Mouse (Mus musculus): ENCODE measurements around the gene Skida1. TPM values are rescaled to one million over a fixed set of nuclear protein-coding genes. Genes with fewer than 3 reads are reported as not detected.
A peak's percentile ranks its signal among the peaks of the same experiment; 100 is the strongest.

Skida1 gene
- polyA plus RNA-seq, 1 experiment from 2014 or later = 23.8 TPM

GRCm38 (mm10) chr2:18053951-18054530 lies 5.2 kb upstream of the Skida1 start:
- H3K27me3 ChIP-seq = no peaks in the 10 kb centered on the region
- peak overlapping the region; percentile 100 for H3K27ac ChIP-seq (replicated peaks)
- 5% methylated on average over 2 of the region's 2 CpGs for WGBS
- peak overlapping the region; percentile 81 for H3K4me2 ChIP-seq (replicated peaks)
- H3K4me1 ChIP-seq = peaks cover 42% of the 10 kb centered on the region
- H3K9me3 ChIP-seq = no peaks in the 10 kb centered on the region
- no peak for ATAC-seq (ENCODE audit: low FRiP score, low read depth)
- H3K4me3 ChIP-seq = no peak overlapping the region
- H3K36me3 ChIP-seq = no peaks in the 10 kb centered on the region
- H3K9ac ChIP-seq (replicated peaks) = peak overlapping the region; percentile 44; the same call in 1 of the 2 replicates

- no peak for ATAC-seq (ENCODE audit: low FRiP score, low read depth)
- H3K27me3 ChIP-seq = no peaks in the 10 kb centered on the region
- H3K36me3 ChIP-seq = no peaks in the 10 kb centered on the region
- no peak overlapping the region for H3K4me3 ChIP-seq
- H3K4me1 ChIP-seq = peaks cover 40% of the 10 kb centered on the region
- H3K27ac ChIP-seq (replicated peaks) = peak overlapping the region; percentile 100
- H3K9ac ChIP-seq (replicated peaks) = peak overlapping the region; percentile 28; the same call in 1 of the 2 replicates
- H3K9me3 ChIP-seq = no peaks in the 10 kb centered on the region
- peak overlapping the region; percentile 81; the same call in 1 of the 2 replicates for H3K4me2 ChIP-seq (replicated peaks)
- 8% methylated on average over 1 of the region's 1 CpGs for WGBS
Observed at GRCm38 (mm10) chr2:18053243-18053950, 4.5 kb upstream of the Skida1 start.

GRCm38 (mm10) chr2:18052581-18052980 lies 3.7 kb upstream of the Skida1 start:
- no peaks in the 10 kb centered on the region for H3K27me3 ChIP-seq
- peak overlapping the region; percentile 70 for H3K4me2 ChIP-seq (replicated peaks)
- H3K4me3 ChIP-seq = no peak overlapping the region
- H3K9ac ChIP-seq (replicated peaks) = no peak overlapping the region
- no peaks in the 10 kb centered on the region for H3K9me3 ChIP-seq
- 9% methylated on average over 3 of the region's 3 CpGs for WGBS
- H3K4me1 ChIP-seq = peaks cover 40% of the 10 kb centered on the region
- peak overlapping the region; percentile 81 for H3K27ac ChIP-seq (replicated peaks)
- H3K36me3 ChIP-seq = no peaks in the 10 kb centered on the region
- ATAC-seq (ENCODE audit: low FRiP score, low read depth) = no peak

GRCm38 (mm10) chr2:18051831-18052170 lies 3.0 kb upstream of the Skida1 start:
- 12% methylated on average over 3 of the region's 3 CpGs for WGBS
- peak overlapping the region; percentile 70 for H3K4me2 ChIP-seq (replicated peaks)
- H3K9ac ChIP-seq (replicated peaks) = peak overlapping the region; percentile 100; the same call in 1 of the 2 replicates
- peak overlapping the region; percentile 22 for H3K4me3 ChIP-seq
- H3K27ac ChIP-seq (replicated peaks) = peak overlapping the region; percentile 100
- H3K4me1 ChIP-seq = peaks cover 40% of the 10 kb centered on the region
- no peaks in the 10 kb centered on the region for H3K9me3 ChIP-seq
- no peak for ATAC-seq (ENCODE audit: low FRiP score, low read depth)
- no peaks in the 10 kb centered on the region for H3K27me3 ChIP-seq
- H3K36me3 ChIP-seq = no peaks in the 10 kb centered on the region

GRCm38 (mm10) chr2:18051026-18051830 lies 2.4 kb upstream of the Skida1 start:
- H3K4me1 ChIP-seq = peaks cover 40% of the 10 kb centered on the region
- no peaks in the 10 kb centered on the region for H3K36me3 ChIP-seq
- 0 out of 2 replicates have a peak, but pooled peaks have one; percentile 3 for ATAC-seq (ENCODE audit: low FRiP score, low read depth)

GRCm38 (mm10) chr2:18050541-18050985 lies 1.7 kb upstream of the Skida1 start:
- Histone ChIP-seq H3K9me3 (no peaks in the 10 kb centered on the region), H3K4me3 (peak overlapping the region; percentile 99), H3K4me2 (replicated peaks) (peak overlapping the region; percentile 70), H3K4me1 (peaks cover 40% of the 10 kb centered on the region), H3K27me3 (no peaks in the 10 kb centered on the region), H3K9ac (replicated peaks) (peak overlapping the region; percentile 100), H3K36me3 (no peaks in the 10 kb centered on the region), H3K27ac (replicated peaks) (peak overlapping the region; percentile 100)
- 3% methylated on average over 10 of the region's 10 CpGs for WGBS
- ATAC-seq (ENCODE audit: low FRiP score, low read depth) = no peak

More at GRCm38 (mm10) chr2:18051026-18051830, 2.4 kb upstream of the Skida1 start:
- Histone ChIP-seq H3K4me3 (peak overlapping the region; percentile 99), H3K27me3 (no peaks in the 10 kb centered on the region), H3K4me2 (replicated peaks) (peak overlapping the region; percentile 70), H3K9me3 (no peaks in the 10 kb centered on the region), H3K9ac (replicated peaks) (peak overlapping the region; percentile 100), H3K27ac (replicated peaks) (peak overlapping the region; percentile 100)
- 3% methylated on average over 11 of the region's 11 CpGs for WGBS

GRCm38 (mm10) chr2:18050018-18050417 lies 1.2 kb upstream of the Skida1 start:
- peak overlapping the region; percentile 100 for H3K9ac ChIP-seq (replicated peaks)
- no peaks in the 10 kb centered on the region for H3K36me3 ChIP-seq
- H3K4me2 ChIP-seq (replicated peaks) = peak overlapping the region; percentile 70
- H3K4me3 ChIP-seq = peak overlapping the region; percentile 99
- H3K9me3 ChIP-seq = no peaks in the 10 kb centered on the region
- ATAC-seq (ENCODE audit: low FRiP score, low read depth) = no peak
- H3K27me3 ChIP-seq = no peaks in the 10 kb centered on the region
- peak overlapping the region; percentile 100 for H3K27ac ChIP-seq (replicated peaks)
- 2% methylated on average over 2 of the region's 2 CpGs for WGBS
- H3K4me1 ChIP-seq = peaks cover 40% of the 10 kb centered on the region

GRCm38 (mm10) chr2:18049279-18049821 lies 499 bp upstream of the Skida1 start:
- H3K4me3 ChIP-seq = peak overlapping the region; percentile 99
- ATAC-seq (ENCODE audit: low FRiP score, low read depth) = no peak
- under 1% methylated on average over 11 of the region's 11 CpGs for WGBS

GRCm38 (mm10) chr2:18047646-18048452 lies 1.0 kb downstream of the Skida1 start:
- H3K4me1 ChIP-seq = peaks cover 32% of the 10 kb centered on the region
- no peaks in the 10 kb centered on the region for H3K36me3 ChIP-seq
- WGBS = under 1% methylated on average over 70 of the region's 70 CpGs
- peak; percentile 61 for ATAC-seq (ENCODE audit: low FRiP score, low read depth)
- peak overlapping the region; percentile 99 for H3K4me3 ChIP-seq
- no peaks in the 10 kb centered on the region for H3K9me3 ChIP-seq
- H3K4me2 ChIP-seq (replicated peaks) = peak overlapping the region; percentile 70
- peak overlapping the region; percentile 100 for H3K27ac ChIP-seq (replicated peaks)
- H3K9ac ChIP-seq (replicated peaks) = peak overlapping the region; percentile 100
- no peaks in the 10 kb centered on the region for H3K27me3 ChIP-seq

More at GRCm38 (mm10) chr2:18049279-18049821, 499 bp upstream of the Skida1 start:
- Histone ChIP-seq H3K27ac (replicated peaks) (peak overlapping the region; percentile 100), H3K4me2 (replicated peaks) (peak overlapping the region; percentile 70), H3K27me3 (no peaks in the 10 kb centered on the region), H3K9ac (replicated peaks) (peak overlapping the region; percentile 100), H3K36me3 (no peaks in the 10 kb centered on the region), H3K4me1 (peaks cover 39% of the 10 kb centered on the region), H3K9me3 (no peaks in the 10 kb centered on the region)

- H3K36me3 ChIP-seq = no peaks in the 10 kb centered on the region
- peak overlapping the region; percentile 70 for H3K4me2 ChIP-seq (replicated peaks)
- peak overlapping the region; percentile 100 for H3K27ac ChIP-seq (replicated peaks)
- H3K9ac ChIP-seq (replicated peaks) = peak overlapping the region; percentile 100
- no peak for ATAC-seq (ENCODE audit: low FRiP score, low read depth)
- peaks cover 33% of the 10 kb centered on the region for H3K4me1 ChIP-seq
- H3K9me3 ChIP-seq = no peaks in the 10 kb centered on the region
- H3K4me3 ChIP-seq = peak overlapping the region; percentile 99
- under 1% methylated on average over 63 of the region's 64 CpGs for WGBS
- no peaks in the 10 kb centered on the region for H3K27me3 ChIP-seq
Observed at GRCm38 (mm10) chr2:18046758-18047645, 1.8 kb downstream of the Skida1 start.

Measured in midbrain, embryonic 12.5 days (tissue).